Mouse (Mus musculus) naive thymus-derived CD4-positive, alpha-beta T cell, adult 2 months (primary cell): ENCODE measurements at regions not wholly inside any gene's neighbourhood (a gene's known extent, or its start where the extent isn't known, plus 50 kb on each side); places are given as distances from the start of the nearest gene placed in this dataset.

Experiments
- DNase-seq: peaks from one replicate; pipeline ENCODE4 v3.0.0-alpha.2; 2011; ENCODE audit warnings: low read depth

GRCm38 (mm10) chr1:193459735-193460134 is 89.6 kb upstream of the Camk1g start:
- DNase-seq = no peak

- no peak for DNase-seq
Measured at GRCm38 (mm10) chr1:193457908-193458307, 87.8 kb upstream of the Camk1g start.

- DNase-seq = no peak
Measured at GRCm38 (mm10) chr1:193453654-193454053, 83.6 kb upstream of the Camk1g start.

GRCm38 (mm10) chr1:193451471-193452135 is 81.5 kb upstream of the Camk1g start:
- no peak for DNase-seq

- DNase-seq = no peak
Measured at GRCm38 (mm10) chr1:193450814-193451213, 80.7 kb upstream of the Camk1g start.

GRCm38 (mm10) chr1:193450201-193450600 is 80.1 kb upstream of the Camk1g start:
- DNase-seq = no peak

GRCm38 (mm10) chr1:193449394-193450103 is 79.5 kb upstream of the Camk1g start:
- DNase-seq = peak; percentile 66

- no peak for DNase-seq
Measured at GRCm38 (mm10) chr1:193448793-193449393, 78.8 kb upstream of the Camk1g start.

- DNase-seq = no peak
Measured at GRCm38 (mm10) chr1:193447647-193448046, 77.5 kb upstream of the Camk1g start.

GRCm38 (mm10) chr1:193443964-193444676 is 74.0 kb upstream of the Camk1g start:
- no peak for DNase-seq

GRCm38 (mm10) chr1:193440512-193440911 is 70.4 kb upstream of the Camk1g start:
- DNase-seq = peak; percentile 74

- DNase-seq = no peak
Measured at GRCm38 (mm10) chr1:193434281-193434680, 64.2 kb upstream of the Camk1g start.

- no peak for DNase-seq
Measured at GRCm38 (mm10) chr1:193433493-193434021, 63.5 kb upstream of the Camk1g start.

- DNase-seq = no peak
Measured at GRCm38 (mm10) chr1:193430231-193430630, 60.1 kb upstream of the Camk1g start.

- no peak for DNase-seq
Measured at GRCm38 (mm10) chr1:193423653-193424075, 53.6 kb upstream of the Camk1g start.

GRCm38 (mm10) chr1:193422886-193423285 is 52.8 kb upstream of the Camk1g start:
- DNase-seq = no peak

GRCm38 (mm10) chr1:193421820-193422219 is 51.7 kb upstream of the Camk1g start:
- DNase-seq = peak; percentile 59

- peak; percentile 78 for DNase-seq
Measured at GRCm38 (mm10) chr1:193421414-193421813, 51.3 kb upstream of the Camk1g start.
